Mouse (Mus musculus) frontal cortex, postnatal 25 days (tissue): ENCODE data around the gene Ppfia2.

Source experiments
- DNase-seq, 2 experiments: peaks; one replicate each; pipeline ENCODE4 v3.0.0; 2022; ENCODE audit warnings: low spot score in 2 of 2

Gene Ppfia2

DNA sequence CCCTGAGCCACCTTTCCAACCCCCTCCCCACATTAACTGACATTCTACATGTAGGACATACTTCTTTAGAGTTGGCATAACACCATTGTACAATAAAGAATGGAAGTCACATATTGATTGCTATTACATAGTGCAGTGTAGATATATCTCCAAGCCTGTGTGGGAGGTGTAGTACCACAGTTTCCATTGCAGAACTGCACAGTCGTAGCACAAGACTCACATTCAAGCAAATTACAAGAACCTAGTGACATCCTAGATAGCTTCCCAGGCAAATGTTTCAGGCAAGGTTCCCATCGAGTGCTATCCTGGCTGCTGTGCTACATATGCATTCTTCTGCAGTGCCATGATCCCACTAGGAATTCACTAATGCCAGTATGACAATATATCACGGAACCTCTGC lies 200.0 kb downstream of the Ppfia2 start:
- DNase-seq, result no peak

DNA sequence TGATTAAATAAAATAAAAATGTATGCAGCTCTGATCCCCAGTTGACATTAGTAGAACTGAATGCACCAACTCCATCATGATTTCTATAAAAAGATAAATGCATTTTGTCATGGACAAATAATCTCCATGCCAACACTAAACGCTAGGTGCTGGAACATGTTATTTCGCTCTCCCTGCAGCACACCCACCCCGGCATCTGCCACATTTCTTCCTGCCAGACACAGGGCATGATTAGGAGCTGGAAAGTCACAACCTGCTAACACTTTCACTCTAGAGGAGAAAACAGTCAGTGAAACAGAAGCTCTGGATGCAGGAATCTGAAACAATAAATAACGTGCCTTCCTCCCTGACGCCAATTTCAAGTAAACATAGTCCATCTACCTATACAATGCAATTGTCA lies 211.3 kb downstream of the Ppfia2 start:
- no peak for DNase-seq

DNA sequence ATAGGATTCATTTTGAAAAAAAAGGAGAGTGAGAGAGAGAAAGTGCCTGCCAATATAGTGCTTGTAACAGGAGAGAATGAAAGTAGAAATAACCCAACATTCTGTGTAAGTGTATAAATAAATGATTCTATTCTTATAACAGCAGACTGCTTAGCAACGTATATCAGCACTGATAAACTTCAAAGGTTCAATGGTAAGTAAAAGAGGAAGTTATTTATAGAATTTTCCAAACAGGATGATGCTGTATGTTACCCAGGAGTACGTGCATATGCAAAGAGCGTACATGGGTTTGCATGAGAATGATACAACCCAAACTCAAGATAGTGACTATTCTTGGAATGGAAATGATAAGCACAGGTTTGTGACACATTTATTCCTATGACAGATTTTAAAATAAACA lies 215.4 kb downstream of the Ppfia2 start:
- no peak for DNase-seq

DNA sequence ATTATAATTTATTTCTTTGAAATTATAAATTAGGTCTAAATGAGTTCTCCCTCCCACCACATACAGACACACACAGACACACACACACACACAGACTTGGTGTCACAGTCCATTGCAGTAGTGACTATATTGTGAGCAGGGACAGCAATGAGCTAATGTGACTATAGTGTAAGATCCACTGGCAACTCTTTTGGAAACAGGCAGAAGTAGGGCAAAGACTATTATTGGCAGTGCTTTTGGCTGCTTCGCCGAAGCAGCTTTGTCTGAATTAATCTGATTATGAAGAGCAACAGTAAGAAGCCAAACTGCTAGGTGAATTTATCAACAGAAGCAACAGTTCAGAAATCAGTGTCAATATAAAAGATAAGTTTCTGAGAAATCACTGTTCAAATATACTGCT lies 249.8 kb downstream of the Ppfia2 start:
- no peak for DNase-seq

DNA sequence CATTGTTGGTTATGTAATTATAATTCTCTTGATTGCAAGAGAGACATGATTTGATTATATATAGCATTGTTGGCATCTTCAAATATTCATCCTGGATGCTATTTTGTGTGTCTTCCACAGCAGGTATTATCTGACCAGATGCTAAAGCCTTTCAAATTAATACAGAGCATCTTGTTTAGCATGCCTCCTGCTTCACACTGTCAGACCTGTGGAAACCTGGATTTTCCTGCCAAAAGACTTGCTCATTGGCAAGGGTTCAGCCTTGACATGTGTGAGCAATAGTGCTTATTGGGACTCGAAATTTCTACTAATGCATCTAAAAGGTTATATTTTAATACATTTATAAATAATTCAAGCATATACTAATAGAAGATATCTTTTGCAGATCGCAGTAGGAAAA lies 262.1 kb downstream of the Ppfia2 start:
- no peak for DNase-seq

DNA sequence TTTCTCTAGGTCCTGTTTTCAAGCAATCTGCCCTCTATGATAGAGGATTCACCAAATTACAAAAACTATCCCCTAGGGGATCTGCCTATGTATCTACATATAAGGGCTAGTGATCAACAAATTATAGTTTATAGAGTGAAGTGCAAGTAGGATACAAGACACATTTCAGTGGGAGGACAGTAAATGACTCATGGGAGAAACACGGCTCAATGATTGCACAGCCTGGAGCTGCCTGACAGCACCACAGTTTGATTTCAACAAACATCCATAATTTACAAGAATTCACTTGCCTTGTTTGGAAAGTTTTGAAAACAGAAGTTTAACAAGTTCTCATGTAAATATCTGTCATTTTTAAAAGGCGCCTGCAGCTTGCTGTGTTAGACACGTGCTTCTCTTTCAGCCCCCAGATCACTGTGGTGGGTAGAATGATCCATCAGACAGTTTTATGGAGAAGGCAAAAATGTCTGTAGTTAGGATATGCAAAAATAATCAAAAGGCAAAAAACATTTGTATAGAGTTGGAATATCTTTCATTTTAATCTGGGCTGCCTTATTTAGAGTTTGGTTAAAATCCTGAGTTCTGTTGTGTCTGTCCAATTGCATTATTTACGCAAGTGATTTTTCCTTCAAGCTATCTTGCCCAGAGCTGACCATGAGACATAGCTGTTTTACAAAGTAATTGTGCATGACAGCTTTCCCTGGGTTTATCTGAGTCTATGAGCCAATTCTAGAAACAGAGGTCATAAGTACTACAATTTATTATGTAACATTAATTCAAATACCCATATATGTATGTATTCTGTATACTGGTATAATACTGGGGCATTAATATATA lies 266.3 kb downstream of the Ppfia2 start:
- DNase-seq, result no peak

DNA sequence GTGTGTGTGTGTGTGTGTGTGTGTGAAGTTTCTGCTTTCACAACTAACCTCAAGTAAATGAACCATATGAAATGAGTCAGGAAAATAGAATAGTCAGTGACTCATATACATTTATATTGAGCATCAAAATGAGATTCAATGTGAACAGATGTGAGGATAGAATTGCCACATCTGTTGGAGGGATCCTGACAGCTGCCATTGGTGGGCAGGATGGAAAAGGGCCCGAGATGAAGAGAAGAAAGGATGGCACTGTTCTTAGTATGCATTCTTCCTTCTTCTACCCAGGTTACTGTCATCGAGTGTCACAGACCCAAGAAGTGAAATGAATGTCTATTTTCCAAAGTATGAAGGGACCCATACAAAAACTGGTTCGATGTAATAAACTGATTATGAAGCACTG lies 268.1 kb downstream of the Ppfia2 start:
- DNase-seq, result no peak

DNA sequence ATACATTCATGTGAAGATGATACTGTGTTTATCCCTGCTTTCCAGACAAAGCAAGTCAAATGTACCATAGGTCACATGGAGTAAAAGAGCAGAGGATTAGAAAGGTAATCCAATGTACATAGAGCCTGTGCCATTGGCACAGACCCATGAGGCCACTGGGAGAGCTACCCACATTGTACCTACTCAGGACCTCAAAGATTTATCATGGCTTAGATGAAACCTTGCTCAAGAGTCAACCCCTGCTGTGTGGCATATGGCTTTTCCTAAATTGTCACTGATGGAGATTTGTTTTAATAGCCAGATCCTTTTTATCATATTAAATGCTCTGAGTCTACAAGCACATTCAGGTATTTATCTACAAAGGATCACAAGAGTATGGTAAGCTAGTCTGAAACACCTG lies 274.8 kb downstream of the Ppfia2 start:
- no peak for DNase-seq

DNA sequence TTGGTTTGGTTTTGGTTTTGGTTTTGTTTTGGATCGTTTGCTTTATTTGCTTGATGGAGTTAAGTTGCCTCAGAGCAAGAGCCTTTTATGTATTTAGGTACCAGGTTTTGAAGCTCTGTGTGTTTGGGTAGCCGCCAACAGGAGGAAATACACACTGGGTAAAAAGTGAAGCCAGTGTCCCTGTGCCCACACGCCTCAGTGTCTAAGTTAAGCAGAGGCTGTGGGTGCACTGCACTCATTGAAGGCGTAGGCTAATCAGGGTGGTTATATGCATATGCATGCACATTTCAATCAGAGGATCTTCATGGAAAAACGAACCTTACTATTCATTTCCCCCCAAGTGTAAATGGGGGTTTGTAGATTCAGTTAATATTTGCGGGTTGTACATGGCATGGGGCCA lies 290.9 kb downstream of the Ppfia2 start:
- peak; percentile 16 to 28 for DNase-seq

DNA sequence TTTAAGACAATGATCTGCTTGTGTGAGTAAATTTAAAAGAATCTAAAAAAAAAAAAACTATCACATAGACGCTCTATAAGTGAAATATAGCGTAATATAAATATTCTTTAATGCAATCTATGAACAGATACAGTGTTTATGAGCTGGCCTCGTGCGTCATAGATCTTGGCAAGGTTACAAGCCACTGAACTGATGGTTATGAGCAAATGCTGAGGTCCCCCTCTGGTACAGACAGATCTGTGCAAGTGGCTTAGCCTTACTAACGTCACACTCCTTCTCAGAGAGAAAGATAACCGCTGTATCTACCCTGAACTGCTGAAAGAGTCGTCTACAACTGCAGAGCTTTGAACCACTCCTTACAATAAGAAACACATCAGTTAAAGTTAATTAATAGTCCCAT lies 293.6 kb downstream of the Ppfia2 start:
- no peak for DNase-seq

DNA sequence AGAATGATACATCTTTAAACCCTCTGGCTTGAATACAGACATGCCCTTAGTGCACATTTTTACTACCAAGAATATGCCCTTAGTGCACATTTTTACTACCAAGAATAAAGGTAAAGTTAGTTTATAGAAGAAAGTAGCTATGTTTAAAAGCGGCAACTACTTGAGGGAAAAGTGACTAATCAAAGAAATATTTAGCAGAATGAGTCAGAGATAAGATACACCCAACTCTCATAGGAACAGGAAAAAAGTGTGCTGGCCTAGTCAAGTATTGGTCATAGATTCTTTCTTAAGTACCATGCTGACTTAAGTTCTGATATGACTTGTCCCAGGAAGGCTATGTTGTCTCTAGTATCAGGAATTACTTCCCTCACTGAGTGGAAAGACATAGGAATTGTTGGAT lies 305.4 kb downstream of the Ppfia2 start:
- no peak for DNase-seq

DNA sequence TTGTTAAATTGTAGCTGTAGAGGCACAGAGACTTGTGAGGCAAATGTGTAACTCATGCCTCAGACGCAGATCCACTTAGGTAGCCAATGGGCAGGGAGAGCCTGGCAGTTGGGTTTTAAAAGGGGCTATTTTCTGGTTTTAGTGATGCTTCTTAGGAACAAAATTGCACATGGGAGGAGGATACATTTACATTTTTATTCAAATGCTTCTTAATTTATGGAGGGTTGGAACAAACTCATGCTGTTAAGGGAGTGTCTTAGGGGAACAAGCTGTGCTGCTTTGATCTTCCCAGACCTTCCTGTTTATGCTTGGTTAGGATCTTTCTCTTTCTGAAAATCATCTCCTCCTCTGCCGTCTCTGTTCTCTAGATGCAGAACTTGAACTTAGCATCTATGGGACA lies 345.3 kb downstream of the Ppfia2 start:
- no peak for DNase-seq

DNA sequence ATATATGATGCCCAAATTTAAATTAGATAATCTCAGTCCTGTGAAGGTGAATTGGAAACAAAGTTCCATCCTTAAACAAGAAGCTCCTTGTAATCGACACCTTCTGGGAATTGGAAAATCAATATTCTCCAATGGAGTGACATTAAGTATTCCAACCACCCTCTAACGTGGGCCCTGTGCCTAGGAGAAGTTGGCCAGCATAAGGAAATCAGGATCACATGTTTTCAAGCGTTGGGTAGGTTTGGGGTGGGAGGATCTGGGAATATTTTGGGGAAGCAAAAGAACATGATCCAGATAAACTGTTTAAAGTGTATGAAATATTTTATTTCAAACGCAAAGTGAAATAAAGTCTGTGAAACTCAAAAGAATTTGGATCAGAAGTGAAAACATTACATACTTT lies 348.2 kb downstream of the Ppfia2 start:
- no peak for DNase-seq

DNA sequence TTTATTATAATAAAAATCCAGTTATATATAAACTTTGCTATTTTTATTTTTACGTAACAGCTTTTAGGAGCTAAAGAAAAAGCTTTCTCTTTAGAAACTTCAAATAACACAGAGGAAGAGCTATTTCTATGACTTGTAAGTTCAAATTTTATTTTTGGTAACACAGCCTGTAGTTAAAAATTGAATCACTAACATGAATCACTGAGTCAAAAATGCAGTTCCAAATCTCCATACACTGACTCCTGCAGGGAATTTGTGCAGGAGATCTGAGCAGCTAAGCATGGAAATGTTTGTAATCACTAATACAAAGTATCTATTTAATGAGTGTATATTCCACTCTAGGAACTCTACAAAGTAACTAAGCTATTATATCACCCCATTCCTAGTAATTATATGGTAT lies 354.1 kb downstream of the Ppfia2 start:
- DNase-seq, result no peak

DNA sequence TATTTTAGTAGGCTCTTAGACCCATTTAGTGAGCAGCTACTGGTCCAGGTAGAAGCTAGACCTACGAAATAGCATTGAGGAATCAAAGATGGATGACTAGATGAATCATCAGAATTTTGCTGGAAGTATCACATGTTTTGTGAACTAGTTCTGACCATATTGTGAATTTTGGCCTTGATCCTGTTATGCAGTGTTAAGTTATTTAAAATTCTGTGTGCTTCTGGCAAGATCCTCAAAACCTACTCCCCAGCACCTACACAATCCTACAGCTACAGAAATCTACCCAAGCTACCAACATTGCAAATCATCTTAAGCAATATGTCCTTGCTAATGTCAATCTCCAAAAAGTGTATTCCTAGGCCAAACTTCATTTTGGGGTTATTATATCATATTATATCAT lies 368.3 kb downstream of the Ppfia2 start:
- DNase-seq, result no peak

DNA sequence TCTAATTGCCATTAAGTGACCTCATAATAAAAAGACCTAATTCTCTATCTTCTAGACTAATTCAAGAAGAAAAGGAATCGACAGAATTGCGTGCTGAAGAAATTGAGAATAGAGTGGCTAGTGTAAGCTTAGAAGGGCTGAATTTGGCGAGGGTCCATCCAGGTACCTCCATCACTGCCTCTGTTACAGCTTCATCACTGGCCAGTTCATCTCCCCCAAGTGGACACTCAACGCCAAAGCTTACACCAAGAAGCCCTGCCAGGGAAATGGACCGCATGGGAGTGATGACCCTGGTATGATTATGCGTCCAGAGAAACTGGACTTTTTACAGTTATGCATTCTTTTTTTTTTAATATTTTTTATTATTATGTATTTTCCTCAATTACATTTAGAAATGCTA lies 388.0 kb downstream of the Ppfia2 start:
- DNase-seq, result no peak

DNA sequence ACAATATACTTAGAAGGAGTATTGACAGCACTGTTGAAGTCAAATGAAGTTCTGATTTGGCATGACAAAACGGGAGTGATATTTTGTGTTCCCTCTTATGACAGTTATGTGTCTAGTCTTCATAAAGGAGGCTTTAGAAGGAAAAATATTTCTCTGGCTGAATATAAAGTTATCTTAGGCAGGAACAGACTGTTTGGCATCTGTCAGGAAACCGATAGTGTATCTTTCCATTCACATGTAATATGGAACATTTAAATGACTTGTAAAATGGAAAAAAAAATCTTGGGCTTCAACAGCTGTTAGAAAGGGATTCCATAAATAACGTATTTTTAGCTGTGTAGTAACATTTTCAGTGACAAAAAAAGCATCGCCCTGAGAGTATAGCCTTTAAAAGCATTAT lies 400.1 kb downstream of the Ppfia2 start:
- no peak for DNase-seq

DNA sequence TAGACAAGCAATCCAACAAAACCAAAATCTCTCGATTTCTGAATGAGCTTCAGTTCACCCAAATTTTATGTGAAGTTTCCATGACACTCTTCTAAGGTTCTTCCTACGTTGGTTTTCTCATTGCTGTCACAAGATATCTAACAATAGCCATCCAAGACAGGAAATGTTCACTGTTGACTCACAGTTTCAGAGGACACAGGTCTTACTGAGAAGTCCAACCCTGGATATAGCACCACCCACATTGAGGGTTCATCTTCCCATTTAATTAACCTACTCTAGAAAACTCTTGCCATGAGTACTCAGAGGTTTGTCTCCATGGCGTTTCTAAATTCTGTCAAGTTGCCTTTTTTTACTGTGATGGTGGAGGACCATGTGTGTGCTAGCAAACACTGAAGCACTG lies 401.7 kb downstream of the Ppfia2 start:
- no peak for DNase-seq

DNA sequence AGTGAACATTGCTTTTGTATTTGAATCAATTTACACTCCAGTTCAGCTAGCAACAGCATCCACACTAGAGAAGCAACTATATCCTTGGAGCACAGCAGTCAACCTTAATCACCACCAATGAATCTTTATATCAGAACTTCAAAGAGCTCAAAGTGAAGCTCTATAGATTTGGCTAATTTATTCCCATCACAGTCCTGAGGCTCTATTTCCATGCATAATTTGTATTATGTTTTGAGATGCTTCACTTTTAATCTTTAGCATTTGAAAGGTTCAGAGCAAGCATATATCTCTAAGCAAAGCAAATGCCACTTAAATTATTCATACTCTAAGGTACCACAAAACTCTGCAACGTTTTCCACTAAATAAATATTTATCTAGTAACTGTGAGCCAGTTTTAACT lies 402.6 kb downstream of the Ppfia2 start:
- no peak for DNase-seq

DNA sequence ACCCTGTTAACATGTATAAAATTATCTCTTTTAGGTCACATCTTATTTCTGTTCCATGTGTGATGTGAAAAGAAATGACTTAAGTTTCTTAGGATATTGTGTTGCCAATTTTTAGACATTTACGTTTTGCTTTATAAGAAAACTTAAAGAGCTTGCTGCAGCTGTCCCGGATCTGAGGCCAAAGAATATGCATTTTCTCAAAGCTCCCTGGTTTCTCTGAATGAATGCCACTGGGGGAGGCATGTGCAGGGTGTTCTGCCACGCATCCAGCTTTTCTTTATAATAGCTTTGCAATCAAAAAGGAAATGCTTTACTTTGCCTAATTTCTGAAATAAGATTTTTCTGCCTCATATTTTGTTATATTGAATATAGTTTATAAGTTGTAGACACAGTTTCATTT lies 411.2 kb downstream of the Ppfia2 start:
- no peak for DNase-seq

DNA sequence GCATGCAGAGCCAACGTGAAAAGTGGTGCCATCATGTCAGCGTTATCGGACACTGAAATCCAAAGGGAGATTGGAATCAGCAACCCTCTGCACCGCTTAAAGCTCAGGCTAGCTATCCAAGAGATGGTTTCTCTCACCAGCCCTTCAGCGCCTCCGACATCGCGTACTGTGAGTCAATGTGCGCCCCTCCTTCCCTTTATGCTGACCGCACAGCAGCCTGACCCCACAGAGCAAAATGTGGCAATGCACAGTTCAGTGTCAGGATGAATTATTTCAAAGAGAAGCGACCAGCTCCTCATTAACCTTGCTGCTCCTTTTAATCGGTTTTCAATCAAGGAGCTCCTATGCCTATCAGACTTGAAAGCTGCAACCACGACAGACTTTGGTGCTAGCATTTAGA lies 426.2 kb downstream of the Ppfia2 start:
- no peak for DNase-seq

DNA sequence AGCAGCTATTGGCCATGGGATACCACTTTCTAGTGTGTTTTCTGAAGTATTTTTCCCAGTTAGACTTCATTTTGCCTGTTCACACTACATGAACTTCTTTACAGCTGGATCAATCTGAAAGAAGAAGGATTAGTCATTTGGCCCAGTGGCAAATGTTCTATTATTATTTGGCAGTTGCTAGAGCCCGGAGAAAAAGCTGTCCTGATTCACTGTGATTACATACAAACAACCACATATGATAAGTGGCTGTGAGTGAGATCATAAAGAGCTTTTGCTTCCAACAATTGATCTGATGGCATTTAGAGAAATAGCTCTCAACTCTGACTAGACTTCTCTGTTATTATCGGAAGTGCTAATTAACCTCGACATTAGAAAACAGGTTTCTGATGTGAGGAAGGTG lies 440.0 kb downstream of the Ppfia2 start:
- DNase-seq, result no peak

DNA sequence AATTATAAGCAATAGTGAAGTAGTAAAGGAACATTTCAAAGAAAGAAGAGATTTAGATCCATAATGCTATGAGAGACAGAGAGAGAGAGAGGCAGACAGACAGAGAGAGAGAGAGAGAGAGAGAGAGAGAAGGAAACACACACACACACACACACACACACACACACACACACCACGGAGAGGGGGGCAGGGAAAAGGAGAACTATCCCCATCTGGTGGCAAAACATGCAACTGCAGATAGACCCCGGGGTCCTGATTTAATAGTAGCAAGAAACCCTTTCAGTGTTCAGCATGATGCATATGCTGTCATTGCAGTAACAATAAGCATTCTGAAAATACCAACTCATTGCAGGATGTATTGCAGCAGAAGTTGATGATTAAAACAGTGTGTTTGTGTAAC lies 442.9 kb downstream of the Ppfia2 start:
- DNase-seq, result no peak

DNA sequence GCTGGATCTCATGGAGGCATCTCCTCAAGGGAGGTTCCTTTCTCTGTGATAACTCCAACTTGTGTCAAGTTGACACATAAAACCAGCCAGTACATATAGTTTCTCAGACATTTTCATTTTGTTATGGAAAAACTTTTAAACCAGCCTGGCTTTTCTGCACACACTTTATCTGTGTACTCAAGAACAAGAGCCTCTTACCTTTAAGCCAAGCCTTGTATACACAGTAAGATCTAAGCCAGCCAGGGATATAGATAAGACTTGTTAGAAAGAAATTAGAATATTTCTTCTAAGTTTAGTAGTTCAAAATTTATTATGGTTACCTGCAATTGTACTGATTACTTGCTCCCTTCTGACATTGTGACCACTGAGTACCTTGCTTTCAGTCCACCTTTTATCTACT lies 444.1 kb downstream of the Ppfia2 start:
- DNase-seq, result no peak
